Mouse (Mus musculus) heart, embryonic 11.5 days (tissue): ENCODE measurements at regions not wholly inside any gene's neighbourhood (a gene's known extent, or its start where the extent isn't known, plus 50 kb on each side); places are given as distances from the start of the nearest gene placed in this dataset.

Experiments
- ATAC-seq: fragments of 200-750 bp; cut with Nextera tagmentation; replicated peaks from 2 replicates; pipeline ENCODE4 v1.8.0; 2017; ENCODE audit warnings: moderate library complexity; ENCODE audit not compliant: insufficient number of reproducible peaks, low FRiP score, low TSS enrichment
- H3K27ac ChIP-seq: fragments of 300-500 bp; sonication (generic); 2 replicates; pipeline ENCODE4 v1.5.1; 2014; ENCODE audit warnings: mild to moderate bottlenecking, low read depth, low read length
- H3K27me3 ChIP-seq: fragments of 300-500 bp; sonication (generic); 2 replicates; pipeline ENCODE4 v1.6.1; 2014; ENCODE audit warnings: mild to moderate bottlenecking, low read length, mixed read lengths; ENCODE audit not compliant: control insufficient read depth, insufficient read depth
- H3K36me3 ChIP-seq: fragments of 300-500 bp; sonication (generic); 2 replicates; pipeline ENCODE4 v1.6.1; 2014; ENCODE audit warnings: mild to moderate bottlenecking, low read length, moderate library complexity, mixed read lengths; ENCODE audit not compliant: control insufficient read depth, insufficient read depth
- H3K4me1 ChIP-seq: fragments of 300-500 bp; sonication (generic); 2 replicates; pipeline ENCODE4 v1.6.1; 2014; ENCODE audit warnings: low read length; ENCODE audit not compliant: control insufficient read depth, insufficient read depth
- H3K4me2 ChIP-seq: fragments of 300-500 bp; sonication (generic); 2 replicates; pipeline ENCODE4 v1.6.1; 2014; ENCODE audit warnings: mild to moderate bottlenecking, moderate library complexity
- H3K4me3 ChIP-seq: fragments of 300-500 bp; sonication (generic); 2 replicates; pipeline ENCODE4 v1.5.1; 2014; ENCODE audit warnings: low read depth, low read length
- H3K9ac ChIP-seq: fragments of 300-500 bp; sonication (generic); 2 replicates; pipeline ENCODE4 v1.6.1; 2014; ENCODE audit warnings: mild to moderate bottlenecking, low read depth, low read length, moderate library complexity
- H3K9me3 ChIP-seq: fragments of 300-500 bp; sonication (generic); replicated peaks from 2 replicates; pipeline ENCODE4 v1.6.1; 2016; ENCODE audit warnings: low read length; ENCODE audit not compliant: control insufficient read depth
- WGBS: fragments of 180-500 bp; shearing (Covaris S2); extraction: QIAGEN DNeasy Blood & Tissue Kit; methylation state at CpG from one replicate; pipeline ENCODE4 v1.1.7; 2014; ENCODE audit not compliant: insufficient replicate concordance; 5-methylcytosine and 5-hydroxymethylcytosine counted together

DNA sequence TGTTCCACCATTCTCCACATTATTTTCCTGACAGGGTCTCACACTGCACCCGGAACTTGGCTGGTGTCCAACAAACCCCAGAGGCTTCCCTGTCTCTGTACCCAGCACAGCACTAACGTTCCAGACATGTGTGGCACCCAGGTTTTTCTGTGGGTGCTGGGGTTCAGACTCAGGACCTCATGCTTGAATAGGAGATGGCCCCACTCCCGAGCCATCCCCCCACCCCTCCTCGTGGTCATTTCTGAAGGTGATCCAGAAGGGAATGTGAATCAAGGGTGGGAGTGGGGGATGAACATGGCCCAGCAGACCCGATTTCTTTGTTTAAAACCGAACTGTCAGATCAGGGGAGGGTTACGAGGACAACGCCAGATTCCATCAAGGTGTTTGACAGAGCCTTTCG, 245.6 kb downstream of the Tbc1d1 start:
- WGBS: 80% methylated on average over 9 of the region's 9 CpGs
- Histone ChIP-seq H3K9me3 (no peaks in the 10 kb centered on the region), H3K4me3 (no peak overlapping the region), H3K4me1 (no peaks in the 10 kb centered on the region), H3K27me3 (no peaks in the 10 kb centered on the region), H3K36me3 (no peaks in the 10 kb centered on the region), H3K27ac (no peak overlapping the region), H3K9ac (no peak overlapping the region), H3K4me2 (no peak overlapping the region)
- ATAC-seq: peak; percentile 49; the same call in 1 of the 2 replicates

DNA sequence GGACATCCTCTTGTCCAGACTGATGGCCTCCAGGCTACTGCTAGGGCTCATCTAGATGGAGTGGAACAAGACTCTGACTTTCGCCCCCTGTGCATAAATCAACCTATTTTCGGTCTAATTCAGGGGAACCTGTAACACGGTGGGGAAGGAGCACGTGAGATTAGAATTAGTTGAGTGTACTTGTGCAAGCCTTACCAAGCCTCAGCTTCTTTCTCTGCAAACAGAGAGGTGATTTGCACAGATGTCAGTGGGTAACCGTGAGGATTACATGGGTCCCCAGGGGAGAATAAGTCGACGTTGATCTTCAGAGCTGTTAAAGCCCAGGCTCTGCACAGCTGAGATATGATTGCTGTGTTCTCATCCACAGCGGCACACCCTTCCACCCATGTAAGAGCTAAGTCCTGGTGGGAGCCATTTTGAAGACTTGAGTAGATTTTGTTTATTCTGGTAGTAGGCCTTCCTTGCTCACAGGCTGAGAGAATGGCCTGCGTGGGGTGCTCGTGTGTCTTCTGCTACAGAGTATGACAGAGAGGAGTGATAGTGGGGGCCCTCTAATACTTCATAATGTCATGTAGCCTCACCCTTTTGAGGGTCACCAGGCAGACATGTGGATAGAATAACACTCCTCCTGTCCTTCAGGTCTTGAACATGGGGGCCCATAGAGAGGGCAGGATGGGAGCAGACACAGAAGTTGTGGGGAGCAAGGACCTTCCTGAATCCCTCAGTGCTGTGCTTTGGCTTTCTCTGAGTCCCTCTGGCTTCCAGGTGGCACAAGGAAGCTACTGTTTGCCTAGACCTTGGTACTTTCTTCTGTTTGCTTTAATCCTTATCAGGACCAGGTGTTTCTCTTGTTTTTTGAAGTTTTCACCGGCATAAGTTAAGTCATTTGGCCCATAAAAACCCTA, 247.2 kb downstream of the Tbc1d1 start:
- no peaks in the 10 kb centered on the region for H3K36me3 ChIP-seq
- no peaks in the 10 kb centered on the region for H3K27me3 ChIP-seq
- H3K4me2 ChIP-seq: no peak overlapping the region
- H3K9me3 ChIP-seq: no peaks in the 10 kb centered on the region
- 79% methylated on average over 11 of the region's 11 CpGs for WGBS
- H3K4me1 ChIP-seq: no peaks in the 10 kb centered on the region
- no peak overlapping the region for H3K4me3 ChIP-seq
- H3K27ac ChIP-seq: no peak overlapping the region
- no peak overlapping the region for H3K9ac ChIP-seq
- no peak for ATAC-seq

DNA sequence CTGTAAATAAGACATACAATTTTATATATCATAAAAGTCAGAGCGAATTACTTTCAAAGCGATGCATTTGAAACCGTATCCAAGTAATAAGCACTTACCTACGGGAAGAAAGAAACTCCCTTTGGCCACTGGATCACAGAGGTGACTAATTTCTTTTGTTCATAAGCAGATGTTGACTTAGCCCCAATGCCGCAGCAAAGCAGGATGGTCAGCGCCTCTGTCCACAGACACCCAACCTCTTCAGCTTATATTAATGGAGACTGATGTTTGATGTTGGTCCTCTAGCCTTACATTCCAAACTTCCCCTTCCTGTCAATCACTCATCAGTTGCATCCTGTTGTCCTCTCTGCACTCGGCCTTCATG, 247.9 kb downstream of the Tbc1d1 start:
- no peak overlapping the region for H3K27ac ChIP-seq
- no peaks in the 10 kb centered on the region for H3K36me3 ChIP-seq
- WGBS: 85% methylated on average over 7 of the region's 7 CpGs
- H3K9ac ChIP-seq: no peak overlapping the region
- no peak overlapping the region for H3K4me3 ChIP-seq
- no peaks in the 10 kb centered on the region for H3K9me3 ChIP-seq
- no peaks in the 10 kb centered on the region for H3K27me3 ChIP-seq
- H3K4me2 ChIP-seq: no peak overlapping the region
- ATAC-seq: no peak
- H3K4me1 ChIP-seq: no peaks in the 10 kb centered on the region

DNA sequence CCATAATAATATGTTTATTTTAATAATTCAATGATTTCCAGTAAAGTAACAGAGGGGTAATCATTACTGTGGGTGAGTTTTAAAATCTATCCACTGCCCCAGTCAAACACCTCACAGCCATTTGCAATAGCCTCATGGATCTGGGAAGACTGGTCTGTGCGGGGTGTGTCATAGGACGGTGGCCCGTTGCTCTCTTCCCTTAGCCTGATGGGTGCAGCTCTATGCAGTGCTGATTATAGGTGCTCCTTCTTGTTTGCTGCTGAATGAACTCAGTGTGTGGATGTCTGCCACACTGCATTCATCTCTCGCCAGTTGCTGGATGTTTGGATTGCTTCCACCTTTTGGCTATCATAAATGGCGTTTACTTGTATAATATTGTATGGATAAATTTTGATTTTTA, 248.4 kb downstream of the Tbc1d1 start:
- WGBS: 87% methylated on average over 5 of the region's 5 CpGs
- H3K36me3 ChIP-seq: no peaks in the 10 kb centered on the region
- H3K4me3 ChIP-seq: no peak overlapping the region
- no peak overlapping the region for H3K27ac ChIP-seq
- no peaks in the 10 kb centered on the region for H3K4me1 ChIP-seq
- no peaks in the 10 kb centered on the region for H3K9me3 ChIP-seq
- no peak for ATAC-seq
- no peak overlapping the region for H3K4me2 ChIP-seq
- H3K9ac ChIP-seq: no peak overlapping the region
- H3K27me3 ChIP-seq: no peaks in the 10 kb centered on the region

DNA sequence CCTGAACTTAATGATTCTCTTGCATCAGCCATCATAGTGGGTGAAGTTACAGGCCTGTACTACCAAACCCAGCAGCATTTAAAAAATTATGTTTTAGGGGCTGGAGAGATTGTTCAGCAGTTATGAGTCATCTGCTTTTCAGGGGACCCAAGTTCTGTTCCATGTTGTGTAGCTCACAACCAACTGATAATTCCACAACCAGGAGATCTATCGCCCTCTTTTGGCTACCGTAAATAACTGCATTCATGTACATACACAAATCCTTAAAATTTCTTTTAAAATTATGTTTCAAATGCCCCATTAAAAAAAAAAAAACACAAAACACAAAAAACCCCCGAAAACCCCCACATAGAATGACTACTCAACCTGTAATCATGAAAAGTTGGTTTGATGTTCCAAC, 252.8 kb downstream of the Tbc1d1 start:
- no peak for ATAC-seq
- Histone ChIP-seq H3K4me1 (no peaks in the 10 kb centered on the region), H3K4me3 (no peak overlapping the region), H3K27ac (no peak overlapping the region), H3K36me3 (no peaks in the 10 kb centered on the region), H3K9me3 (no peaks in the 10 kb centered on the region), H3K9ac (no peak overlapping the region), H3K27me3 (no peaks in the 10 kb centered on the region), H3K4me2 (no peak overlapping the region)
- WGBS: 68% methylated on average over 3 of the region's 3 CpGs

DNA sequence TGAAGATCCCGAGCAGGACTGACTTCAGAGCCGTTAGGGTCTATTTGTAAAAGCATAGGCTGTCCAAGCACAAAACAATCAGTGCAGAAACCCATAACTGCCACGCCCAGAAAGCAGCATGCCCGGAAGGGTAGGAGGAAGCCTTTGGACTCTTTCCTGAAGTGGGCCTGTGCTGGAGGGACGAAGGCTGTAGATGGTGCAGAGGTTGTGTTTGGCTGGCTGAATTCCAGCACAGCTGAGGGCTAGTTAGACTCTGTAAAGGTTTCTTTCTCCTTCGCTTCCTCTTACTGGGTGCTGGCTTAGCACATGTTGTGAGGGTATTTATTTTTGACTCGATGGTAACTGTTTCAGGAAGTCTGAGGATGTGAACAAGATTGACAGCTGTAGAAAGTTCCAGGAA, 254.5 kb downstream of the Tbc1d1 start:
- H3K9ac ChIP-seq: no peak overlapping the region
- 52% methylated on average over 7 of the region's 7 CpGs for WGBS
- ATAC-seq: no peak
- H3K4me1 ChIP-seq: no peaks in the 10 kb centered on the region
- no peaks in the 10 kb centered on the region for H3K36me3 ChIP-seq
- no peak overlapping the region for H3K27ac ChIP-seq
- H3K27me3 ChIP-seq: no peaks in the 10 kb centered on the region
- no peaks in the 10 kb centered on the region for H3K9me3 ChIP-seq
- no peak overlapping the region for H3K4me3 ChIP-seq
- no peak overlapping the region for H3K4me2 ChIP-seq

DNA sequence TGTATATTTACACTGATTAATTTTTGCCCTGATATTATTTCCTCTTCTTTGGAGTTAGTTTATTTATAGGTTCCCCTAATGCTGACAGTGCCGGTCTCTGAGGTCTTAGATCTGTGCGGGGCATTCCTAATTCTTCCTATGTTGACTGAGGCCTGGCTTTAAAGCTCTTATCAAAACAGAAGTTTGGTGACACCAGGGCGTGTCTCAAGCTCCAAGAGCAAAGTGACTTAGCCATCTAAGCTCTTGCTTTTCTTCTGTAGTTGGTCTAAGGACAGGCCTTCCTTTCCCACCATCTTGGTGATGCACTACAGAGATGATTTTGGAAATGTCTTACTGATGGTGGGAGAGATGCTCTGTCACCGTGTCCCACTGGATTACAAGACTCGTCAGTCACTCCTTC, 258.4 kb downstream of the Tbc1d1 start:
- 60% methylated on average over 5 of the region's 5 CpGs for WGBS
- H3K9ac ChIP-seq: no peak overlapping the region

DNA sequence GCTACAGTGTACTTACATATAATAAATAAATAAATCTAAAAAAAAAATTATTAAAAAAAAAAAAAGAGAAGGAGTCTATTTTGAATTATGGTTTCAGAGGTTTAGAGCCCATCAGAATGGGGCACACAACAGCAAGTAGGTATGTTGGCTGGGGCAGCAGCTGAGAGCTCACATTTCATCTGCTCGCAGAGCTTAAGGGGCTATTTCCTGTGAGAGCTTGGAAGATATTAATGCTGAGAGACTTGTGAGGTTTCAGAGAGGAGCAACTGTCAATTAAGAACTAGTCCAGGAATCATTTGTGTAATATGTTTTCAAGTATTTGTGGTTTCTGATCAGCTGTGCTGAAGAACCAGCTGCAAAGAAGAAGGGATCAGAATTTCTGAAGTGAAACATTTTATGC, 263.3 kb downstream of the Tbc1d1 start:
- no peaks in the 10 kb centered on the region for H3K4me1 ChIP-seq
- no peak for ATAC-seq
- WGBS: 71% methylated on average over 1 of the region's 1 CpGs

More for the DNA sequence above, 258.4 kb downstream of the Tbc1d1 start:
- Histone ChIP-seq H3K27me3 (no peaks in the 10 kb centered on the region), H3K9me3 (no peaks in the 10 kb centered on the region), H3K4me1 (no peaks in the 10 kb centered on the region), H3K36me3 (no peaks in the 10 kb centered on the region), H3K4me3 (no peak overlapping the region), H3K4me2 (no peak overlapping the region), H3K27ac (no peak overlapping the region)
- ATAC-seq: no peak

More for the DNA sequence above, 263.3 kb downstream of the Tbc1d1 start:
- Histone ChIP-seq H3K27me3 (no peaks in the 10 kb centered on the region), H3K36me3 (no peaks in the 10 kb centered on the region), H3K4me3 (no peak overlapping the region), H3K9ac (no peak overlapping the region), H3K27ac (no peak overlapping the region), H3K9me3 (no peaks in the 10 kb centered on the region), H3K4me2 (no peak overlapping the region)
